Mouse (Mus musculus): ENCODE results near the gene Il16.

Il16 gene

GRCm38 (mm10) chr7:83682640-83683274, 62.8 kb downstream of the Il16 start:
- DNase-seq (ENCODE audit: low spot score in 2 of 2), result no peak

- DNase-seq (ENCODE audit: low spot score in 2 of 2), result no peak
Measured at GRCm38 (mm10) chr7:83678506-83678905, 67.0 kb downstream of the Il16 start.

GRCm38 (mm10) chr7:83677296-83677695, 68.2 kb downstream of the Il16 start:
- DNase-seq (ENCODE audit: low spot score in 2 of 2), result no peak

- no peak for DNase-seq (ENCODE audit: low spot score in 2 of 2)
Measured at GRCm38 (mm10) chr7:83675545-83676254, 69.8 kb downstream of the Il16 start.

- DNase-seq (ENCODE audit: low spot score in 2 of 2), result no peak
Measured at GRCm38 (mm10) chr7:83671573-83671972, 74.0 kb downstream of the Il16 start.

- DNase-seq (ENCODE audit: low spot score in 2 of 2), result peak; percentile 44 to 73
Measured at GRCm38 (mm10) chr7:83668724-83669123, 76.8 kb downstream of the Il16 start.

- DNase-seq (ENCODE audit: low spot score in 2 of 2), result no peak
Measured at GRCm38 (mm10) chr7:83667936-83668645, 77.4 kb downstream of the Il16 start.

GRCm38 (mm10) chr7:83666087-83666595, 79.4 kb downstream of the Il16 start:
- DNase-seq (ENCODE audit: low spot score in 2 of 2), result no peak

- peak in 1 of 2 experiments; percentile 41 for DNase-seq (ENCODE audit: low spot score in 2 of 2)
Measured at GRCm38 (mm10) chr7:83662711-83663375, 82.7 kb downstream of the Il16 start.

GRCm38 (mm10) chr7:83661763-83662162, 83.8 kb downstream of the Il16 start:
- no peak for DNase-seq (ENCODE audit: low spot score in 2 of 2)

- no peak for DNase-seq (ENCODE audit: low spot score in 2 of 2)
Measured at GRCm38 (mm10) chr7:83661031-83661430, 84.5 kb downstream of the Il16 start.

GRCm38 (mm10) chr7:83660273-83660691, 85.2 kb downstream of the Il16 start:
- no peak for DNase-seq (ENCODE audit: low spot score in 2 of 2)

GRCm38 (mm10) chr7:83659159-83660065, 86.1 kb downstream of the Il16 start:
- DNase-seq (ENCODE audit: low spot score in 2 of 2), result no peak

- no peak for DNase-seq (ENCODE audit: low spot score in 2 of 2)
Measured at GRCm38 (mm10) chr7:83658716-83659115, 86.8 kb downstream of the Il16 start.

- DNase-seq (ENCODE audit: low spot score in 2 of 2), result no peak
Measured at GRCm38 (mm10) chr7:83654938-83655630, 90.4 kb downstream of the Il16 start.

- DNase-seq (ENCODE audit: low spot score in 2 of 2), result no peak
Measured at GRCm38 (mm10) chr7:83654196-83654595, 91.3 kb downstream of the Il16 start.

- no peak for DNase-seq (ENCODE audit: low spot score in 2 of 2)
Measured at GRCm38 (mm10) chr7:83653605-83654051, 91.9 kb downstream of the Il16 start.

GRCm38 (mm10) chr7:83652498-83652897, 93.0 kb downstream of the Il16 start:
- no peak for DNase-seq (ENCODE audit: low spot score in 2 of 2)

GRCm38 (mm10) chr7:83650638-83651037, 94.9 kb downstream of the Il16 start:
- no peak for DNase-seq (ENCODE audit: low spot score in 2 of 2)

GRCm38 (mm10) chr7:83648807-83649206, 96.7 kb downstream of the Il16 start:
- DNase-seq (ENCODE audit: low spot score in 2 of 2), result peak; percentile 23 to 33
